Mouse (Mus musculus) CH12.LX (cell line): ENCODE results near the gene Tyrobp.

Experiments
- JUND ChIP-seq: conservative IDR thresholded peaks from 2 replicates; pipeline ENCODE4 v1.6.1; 2011; ENCODE audit warnings: low read depth, low read length, improper control_type of control experiment
- MAFK ChIP-seq: IDR thresholded peaks from 2 replicates; pipeline ENCODE4 v1.6.1; 2011; ENCODE audit warnings: low read length, improper control_type of control experiment; ENCODE audit not compliant: insufficient replicate concordance
- NELFE ChIP-seq: IDR thresholded peaks from 2 replicates; pipeline ENCODE4 v1.6.1; 2011; ENCODE audit warnings: low read depth, low read length, improper control_type of control experiment
- SIN3A ChIP-seq: IDR thresholded peaks from 2 replicates; pipeline ENCODE4 v1.6.1; 2012; ENCODE audit warnings: low read length, improper control_type of control experiment, inconsistent platforms

GRCm38 (mm10) chr7:30450241-30450640 is 36.7 kb downstream of the Tyrobp start:
- TF ChIP-seq JUND: no peak
- no peak for TF ChIP-seq MAFK
- no peak for TF ChIP-seq SIN3A
- no peak for TF ChIP-seq NELFE
